Comparison of ENCODE assay signal across 13 mouse cellular contexts in genomic region chr17:63246144-63246619, GRCm38 (mm10).
DNase-seq lines count a peak whose midpoint lies in the region; ATAC-seq and TF ChIP-seq lines count a peak whose summit lies in the region.
"Had no signal": no experiment of that assay in that cellular context is flagged by ENCODE, and none has a peak within 500 bp of the region (broad histone marks: within the 10 kb centered on the region; RNA-seq: fewer than 3 reads in every experiment).

No protein-coding gene starts in this region.

- no peak for TF ChIP-seq CTCF in liver, postnatal 0 days (IDR thresholded peaks at IDR 0.05; ENCODE audit: low read depth)

- H3K4me2 ChIP-seq in kidney, embryonic 15.5 days, result no peak overlapping the region
- H3K4me2 ChIP-seq in liver, postnatal 0 days (ENCODE audit: low read depth, low read length), result no peak overlapping the region
- no peak overlapping the region for H3K4me2 ChIP-seq in midbrain, embryonic 13.5 days (replicated peaks)
- H3K4me2 ChIP-seq: embryonic facial prominence, embryonic 13.5 days; heart, embryonic 13.5 days; midbrain, embryonic 12.5 days had no signal

- no peak overlapping the region for H3K4me3 ChIP-seq in kidney, embryonic 15.5 days (replicated peaks)
- H3K4me3 ChIP-seq in liver, postnatal 0 days (ENCODE audit: low read depth, low read length), result no peak overlapping the region
- no peak overlapping the region for H3K4me3 ChIP-seq in midbrain, embryonic 13.5 days (replicated peaks)
- H3K4me3 ChIP-seq: embryonic facial prominence, embryonic 13.5 days; heart, embryonic 13.5 days; midbrain, embryonic 12.5 days had no signal

- H3K36me3 ChIP-seq in kidney, embryonic 15.5 days, result no peaks in the 10 kb centered on the region
- H3K36me3 ChIP-seq in liver, postnatal 0 days (replicated peaks; ENCODE audit: insufficient read depth, low read length), result no peaks in the 10 kb centered on the region
- 0 out of 2 replicates have a peak, but pooled peaks cover 4% of the 10 kb centered on the region for H3K36me3 ChIP-seq in midbrain, embryonic 13.5 days
- H3K36me3 ChIP-seq: embryonic facial prominence, embryonic 13.5 days; heart, embryonic 13.5 days; midbrain, embryonic 12.5 days had no signal

- H3K27me3 ChIP-seq in kidney, embryonic 15.5 days, result no peaks in the 10 kb centered on the region
- H3K27me3 ChIP-seq in liver, postnatal 0 days (ENCODE audit: insufficient read depth, low read length), result no peaks in the 10 kb centered on the region
- no peaks in the 10 kb centered on the region for H3K27me3 ChIP-seq in midbrain, embryonic 13.5 days
- H3K27me3 ChIP-seq: embryonic facial prominence, embryonic 13.5 days; heart, embryonic 13.5 days; midbrain, embryonic 12.5 days had no signal

- no peaks in the 10 kb centered on the region for H3K9me3 ChIP-seq in kidney, embryonic 15.5 days (replicated peaks)
- no peaks in the 10 kb centered on the region for H3K9me3 ChIP-seq in liver, postnatal 0 days (ENCODE audit: low read length)
- no peaks in the 10 kb centered on the region; the same call in 1 of the 2 replicates for H3K9me3 ChIP-seq in midbrain, embryonic 13.5 days
- H3K9me3 ChIP-seq: embryonic facial prominence, embryonic 13.5 days; heart, embryonic 13.5 days; midbrain, embryonic 12.5 days had no signal

- no peak for TF ChIP-seq EP300 in liver, postnatal 0 days (IDR thresholded peaks at IDR 0.05; ENCODE audit: low read depth)

- WGBS in kidney, embryonic 15.5 days, result 70% methylated on average over 7 of the region's 7 CpGs
- WGBS in liver, postnatal 0 days (ENCODE audit: insufficient replicate concordance), result 58% methylated on average over 7 of the region's 7 CpGs
- 91% methylated on average over 7 of the region's 7 CpGs for WGBS in midbrain, embryonic 13.5 days

- peak; percentile 72 for ATAC-seq in cerebellum, adult (ENCODE audit: insufficient number of reproducible peaks, low FRiP score, low TSS enrichment)
- ATAC-seq in kidney, embryonic 15.5 days (replicated peaks; ENCODE audit: low FRiP score), result peak; percentile 73
- peak; percentile 85 for ATAC-seq in liver, postnatal 0 days
- ATAC-seq in midbrain, embryonic 13.5 days, result no peak
- ATAC-seq: activated CD4-positive, CD25-positive, alpha-beta regulatory T cell, adult 4 months; hindbrain, postnatal 0 days had no signal

- H3K4me1 ChIP-seq in kidney, embryonic 15.5 days, result peaks cover 7% of the 10 kb centered on the region; the same call in 1 of the 2 replicates
- no peaks in the 10 kb centered on the region for H3K4me1 ChIP-seq in liver, postnatal 0 days (ENCODE audit: insufficient read depth)
- no peaks in the 10 kb centered on the region for H3K4me1 ChIP-seq in midbrain, embryonic 13.5 days (replicated peaks)
- H3K4me1 ChIP-seq: embryonic facial prominence, embryonic 13.5 days; heart, embryonic 13.5 days; midbrain, embryonic 12.5 days had no signal

- H3K9ac ChIP-seq in kidney, embryonic 15.5 days, result no peak overlapping the region
- H3K9ac ChIP-seq in liver, postnatal 0 days (replicated peaks), result no peak overlapping the region
- H3K9ac ChIP-seq in midbrain, embryonic 13.5 days (replicated peaks), result no peak overlapping the region
- H3K9ac ChIP-seq: embryonic facial prominence, embryonic 13.5 days; heart, embryonic 13.5 days; midbrain, embryonic 12.5 days had no signal

- DNase-seq in cerebellum, postnatal 4 days (ENCODE audit: low spot score in 2 of 2), result no peak
- DNase-seq in cerebellum, postnatal 36 days, result peak; percentile 21
- DNase-seq in liver, postnatal 0 days, result no peak
- no peak for DNase-seq in layer of hippocampus, adult 8-10 months (ENCODE audit: low spot score in 2 of 2)
- DNase-seq in urinary bladder, postnatal 36 days (ENCODE audit: low spot score in 2 of 2), result no peak

- H3K27ac ChIP-seq in kidney, embryonic 15.5 days, result no peak overlapping the region
- no peak overlapping the region for H3K27ac ChIP-seq in liver, postnatal 0 days (ENCODE audit: low read depth)
- H3K27ac ChIP-seq in midbrain, embryonic 13.5 days, result no peak overlapping the region
- H3K27ac ChIP-seq: embryonic facial prominence, embryonic 13.5 days; heart, embryonic 13.5 days; hindbrain, postnatal 0 days; midbrain, embryonic 12.5 days had no signal

Comparison
In these comparisons a context has a peak if more than half of its experiments do, and no peak if none do; other contexts are left out.
1. DNase-seq: peak in cerebellum, postnatal 36 days (2 of 2); none in cerebellum, postnatal 4 days (0 of 2), liver, postnatal 0 days (single experiment), layer of hippocampus, adult 8-10 months (0 of 2) and urinary bladder, postnatal 36 days (0 of 2).